ENCODE assay signal across 31 mouse cellular contexts in the genomic region with DNA sequence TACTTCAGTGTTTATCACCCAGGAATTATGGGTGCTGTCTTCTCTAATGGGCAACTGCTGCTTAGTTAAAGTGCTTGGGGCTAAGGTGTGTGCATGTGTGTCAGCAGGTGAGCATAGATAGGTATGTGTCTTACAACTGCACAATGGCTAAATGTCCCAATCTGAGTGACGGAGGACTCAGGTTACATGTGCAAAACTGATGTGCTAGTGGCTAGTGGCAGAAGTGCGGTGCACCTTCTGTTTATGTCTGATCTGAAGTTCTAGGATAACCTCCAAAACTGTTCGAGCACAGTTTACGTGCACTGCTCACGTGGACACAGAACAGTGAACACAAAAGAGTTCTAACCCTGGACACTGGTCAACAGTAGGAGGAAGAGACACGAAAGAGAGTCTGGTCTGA. TPM values are rescaled to one million over a fixed set of nuclear protein-coding genes. Genes with fewer than 3 reads are reported as not detected.
"Had no signal": no experiment of that assay in that cellular context is flagged by ENCODE, and none has a peak within 500 bp of the region (broad histone marks: within the 10 kb centered on the region; RNA-seq: fewer than 3 reads in every experiment).

No protein-coding gene starts in this region.

- H3K4me2 ChIP-seq: limb, embryonic 12.5 days; limb, embryonic 13.5 days; limb, embryonic 15.5 days; liver, embryonic 11.5 days; liver, embryonic 12.5 days; liver, embryonic 13.5 days; liver, embryonic 15.5 days; lung, embryonic 14.5 days; lung, embryonic 15.5 days; midbrain, embryonic 11.5 days; midbrain, embryonic 12.5 days; midbrain, embryonic 13.5 days; midbrain, embryonic 15.5 days; neural tube, embryonic 12.5 days had no signal

- H3K27ac ChIP-seq: limb, embryonic 10.5 days; limb, embryonic 12.5 days; limb, embryonic 13.5 days; limb, embryonic 15.5 days; liver, embryonic 12.5 days; liver, embryonic 13.5 days; liver, embryonic 14.5 days; liver, embryonic 15.5 days; lung, embryonic 15.5 days; macrophage; midbrain, embryonic 10.5 days; midbrain, embryonic 12.5 days; midbrain, embryonic 13.5 days; midbrain, embryonic 15.5 days; neural tube, embryonic 12.5 days had no signal

- H3K9me3 ChIP-seq: limb, embryonic 10.5 days; limb, embryonic 12.5 days; limb, embryonic 13.5 days; limb, embryonic 15.5 days; liver, embryonic 12.5 days; liver, embryonic 13.5 days; liver, embryonic 15.5 days; lung, embryonic 15.5 days; megakaryocyte, embryonic 14.5 days; midbrain, embryonic 10.5 days; midbrain, embryonic 12.5 days; midbrain, embryonic 13.5 days; midbrain, embryonic 15.5 days; neural tube, embryonic 12.5 days had no signal

- H3K27me3 ChIP-seq: limb, embryonic 15.5 days; liver, embryonic 12.5 days; liver, embryonic 13.5 days; liver, embryonic 15.5 days; lung, embryonic 15.5 days; megakaryocyte, embryonic 14.5 days; midbrain, embryonic 12.5 days; midbrain, embryonic 13.5 days; midbrain, embryonic 15.5 days; neural tube, embryonic 12.5 days had no signal

- H3K36me3 ChIP-seq: limb, embryonic 10.5 days; limb, embryonic 12.5 days; limb, embryonic 13.5 days; limb, embryonic 15.5 days; liver, embryonic 12.5 days; liver, embryonic 13.5 days; liver, embryonic 15.5 days; lung, embryonic 15.5 days; midbrain, embryonic 10.5 days; midbrain, embryonic 12.5 days; midbrain, embryonic 13.5 days; midbrain, embryonic 15.5 days; neural tube, embryonic 12.5 days had no signal

- H3K4me3 ChIP-seq: limb, embryonic 10.5 days; limb, embryonic 12.5 days; limb, embryonic 13.5 days; limb, embryonic 15.5 days; liver, embryonic 12.5 days; liver, embryonic 13.5 days; liver, embryonic 15.5 days; lung, embryonic 15.5 days; megakaryocyte, embryonic 14.5 days; midbrain, embryonic 10.5 days; midbrain, embryonic 12.5 days; midbrain, embryonic 13.5 days; midbrain, embryonic 15.5 days; neural tube, embryonic 12.5 days had no signal

- H3K9ac ChIP-seq: limb, embryonic 12.5 days; limb, embryonic 13.5 days; limb, embryonic 15.5 days; liver, embryonic 12.5 days; liver, embryonic 13.5 days; liver, embryonic 14.5 days; liver, embryonic 15.5 days; liver, postnatal 0 days; lung, embryonic 14.5 days; lung, embryonic 15.5 days; midbrain, embryonic 12.5 days; midbrain, embryonic 13.5 days; midbrain, embryonic 15.5 days; neural tube, embryonic 12.5 days had no signal

- H3K4me1 ChIP-seq: limb, embryonic 10.5 days; limb, embryonic 12.5 days; limb, embryonic 13.5 days; limb, embryonic 15.5 days; liver, embryonic 12.5 days; liver, embryonic 13.5 days; liver, embryonic 15.5 days; lung, embryonic 15.5 days; megakaryocyte, embryonic 14.5 days; midbrain, embryonic 10.5 days; midbrain, embryonic 12.5 days; midbrain, embryonic 13.5 days; neural tube, embryonic 12.5 days had no signal

- ATAC-seq: liver, embryonic 12.5 days; liver, postnatal 0 days; lung, postnatal 0 days; midbrain, embryonic 13.5 days; midbrain, embryonic 15.5 days; midbrain, embryonic 16.5 days had no signal

- DNase-seq: left cerebral cortex, postnatal 4 days; liver; liver, embryonic 13.5 days; liver, postnatal 0 days; lung, adult 18-20 months; lung, adult 2 months; lung, embryonic 14.5 days; lung, postnatal 10 days; lung, postnatal 14 days; lung, postnatal 36 days; lung, postnatal 4 days; midbrain, embryonic 14.5 days had no signal

RNA-seq across cellular contexts. Expression of a gene that starts 15.8 kb away (rescaled TPM):
- polyA plus RNA-seq: macrophage had no signal
